Mouse (Mus musculus): ENCODE data around the gene Id1. TPM values are rescaled to one million over a fixed set of nuclear protein-coding genes. Genes with fewer than 3 reads are reported as not detected.

The Id1 gene
- 585 and 916 TPM in 2 replicates for polyA plus RNA-seq (2012; rRNA removed)

- Histone ChIP-seq H3K27me3 (ENCODE audit: control insufficient read depth, insufficient read depth, low read length) (no peaks in the 10 kb centered on the region), H3K4me1 (ENCODE audit: control insufficient read depth, insufficient read depth, insufficient read length, low read length) (peaks cover 16% of the 10 kb centered on the region), H3K36me3 (ENCODE audit: control insufficient read depth, insufficient read depth, low read length) (peaks cover 12% of the 10 kb centered on the region; the same call in 1 of the 2 replicates), H3K4me3 (ENCODE audit: low read depth, low read length) (peak within 1 kb of the TSS; percentile 96), H3K27ac (ENCODE audit: insufficient read depth, low read depth, low read length) (peak within 1 kb of the TSS; percentile 100)
- peak; percentile 98 for TF ChIP-seq POLR2A (IDR thresholded peaks at IDR 0.05; ENCODE audit: low read depth, low read length)
- TF ChIP-seq CTCF (IDR thresholded peaks at IDR 0.05; ENCODE audit: extremely low read depth, insufficient read length, insufficient replicate concordance, low read depth, low read length) = no peak
- under 1% methylated on average over 28 of the region's 28 CpGs for WGBS
Observed at GRCm38 (mm10) chr2:152736090-152736601, at the start of gene Id1. TSS of gene Id1 (plus strand) at chr2:152736251.

DNA sequence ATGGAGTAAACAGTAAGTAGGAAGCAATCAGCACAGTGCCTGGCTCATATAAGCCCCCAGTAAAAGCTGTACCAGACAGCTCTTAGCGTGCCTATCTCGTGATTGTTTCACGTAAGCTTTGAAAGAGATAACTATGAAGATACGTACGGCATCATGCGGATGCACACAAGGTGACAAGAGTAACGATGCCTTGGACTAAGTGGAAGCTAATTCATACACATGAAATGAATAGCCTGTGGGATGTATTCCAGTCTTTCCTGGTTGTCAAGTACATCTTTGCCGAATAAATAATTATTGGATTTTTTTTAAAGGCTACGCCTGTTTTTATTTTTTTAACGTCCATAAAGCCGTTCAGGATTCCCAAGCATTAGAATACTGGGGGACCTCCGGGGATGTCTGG lies 49.7 kb upstream of the Id1 start:
- Histone ChIP-seq H3K27ac (ENCODE audit: insufficient read depth, low read depth, low read length) (no peak overlapping the region), H3K36me3 (ENCODE audit: control insufficient read depth, insufficient read depth, low read length) (peaks cover 63% of the 10 kb centered on the region), H3K27me3 (ENCODE audit: control insufficient read depth, insufficient read depth, low read length) (no peaks in the 10 kb centered on the region), H3K4me1 (ENCODE audit: control insufficient read depth, insufficient read depth, insufficient read length, low read length) (peaks cover 6% of the 10 kb centered on the region; the same call in 1 of the 2 replicates), H3K4me3 (ENCODE audit: low read depth, low read length) (no peak overlapping the region; the same call in 1 of the 2 replicates)
- WGBS = 61% methylated on average over 12 of the region's 12 CpGs
- no peak for TF ChIP-seq POLR2A (IDR thresholded peaks at IDR 0.05; ENCODE audit: low read depth, low read length)
- TF ChIP-seq CTCF (IDR thresholded peaks at IDR 0.05; ENCODE audit: extremely low read depth, insufficient read length, insufficient replicate concordance, low read depth, low read length) = no peak

- peaks cover 6% of the 10 kb centered on the region; the same call in 1 of the 2 replicates for H3K4me1 ChIP-seq (ENCODE audit: control insufficient read depth, insufficient read depth, insufficient read length, low read length)
- H3K27ac ChIP-seq (ENCODE audit: insufficient read depth, low read depth, low read length) = 0 out of 2 replicates have a peak within 1 kb of the TSS, but pooled peaks have one; percentile 23
- H3K36me3 ChIP-seq (ENCODE audit: control insufficient read depth, insufficient read depth, low read length) = peaks cover 59% of the 10 kb centered on the region
- peak within 1 kb of the TSS; percentile 66 for H3K4me3 ChIP-seq (ENCODE audit: low read depth, low read length)
- H3K27me3 ChIP-seq (ENCODE audit: control insufficient read depth, insufficient read depth, low read length) = no peaks in the 10 kb centered on the region
- 69% methylated on average over 45 of the region's 45 CpGs for WGBS
- peak; percentile 18; the same call in 1 of the 2 replicates for TF ChIP-seq POLR2A (IDR thresholded peaks at IDR 0.05; ENCODE audit: low read depth, low read length)
- TF ChIP-seq CTCF (IDR thresholded peaks at IDR 0.05; ENCODE audit: extremely low read depth, insufficient read length, insufficient replicate concordance, low read depth, low read length) = no peak
Observed at GRCm38 (mm10) chr2:152686806-152687267, 49.2 kb upstream of the Id1 start, which contains the start of gene Mcts2. TSS of gene Mcts2 (plus strand) at chr2:152687035.

DNA sequence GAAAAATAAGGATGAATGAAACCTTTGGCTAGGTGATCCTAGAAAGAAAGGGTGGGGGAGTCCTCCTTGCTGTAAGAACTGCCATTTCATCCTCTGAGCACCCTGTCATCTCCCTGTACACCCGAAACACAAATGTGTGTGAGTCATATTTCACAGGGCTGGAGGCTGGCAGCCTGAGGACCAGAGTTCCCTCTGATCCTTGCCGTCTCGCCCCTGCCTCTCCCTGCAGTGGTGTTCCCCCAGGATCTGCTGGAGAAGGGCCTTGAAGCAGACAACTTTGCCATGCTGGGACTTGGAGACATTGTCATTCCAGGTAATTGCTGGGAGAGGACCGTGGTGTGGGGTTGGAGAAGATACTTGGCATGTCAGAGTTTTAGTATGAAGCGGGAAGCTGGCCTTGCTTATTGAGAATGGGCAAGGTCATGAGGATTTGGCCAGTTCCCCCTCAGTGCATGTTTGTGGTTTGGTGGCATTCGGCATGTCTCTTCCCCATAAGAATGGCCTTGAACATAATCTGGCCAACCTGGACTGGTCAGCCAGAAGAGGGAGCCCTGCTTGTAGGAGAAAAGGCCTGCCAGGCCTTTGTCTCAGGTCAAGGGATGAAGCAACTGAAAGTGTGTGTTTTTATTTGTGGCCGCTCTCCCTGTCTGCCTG lies 44.4 kb upstream of the Id1 start:
- TF ChIP-seq CTCF (IDR thresholded peaks at IDR 0.05; ENCODE audit: extremely low read depth, insufficient read length, insufficient replicate concordance, low read depth, low read length) (peak; percentile 36; the same call in 1 of the 2 replicates), POLR2A (IDR thresholded peaks at IDR 0.05; ENCODE audit: low read depth, low read length) (no peak)
- H3K27me3 ChIP-seq (ENCODE audit: control insufficient read depth, insufficient read depth, low read length) = no peaks in the 10 kb centered on the region
- H3K36me3 ChIP-seq (ENCODE audit: control insufficient read depth, insufficient read depth, low read length) = peaks cover 36% of the 10 kb centered on the region
- peaks cover 3% of the 10 kb centered on the region; the same call in 1 of the 2 replicates for H3K4me1 ChIP-seq (ENCODE audit: control insufficient read depth, insufficient read depth, insufficient read length, low read length)
- H3K4me3 ChIP-seq (ENCODE audit: low read depth, low read length) = no peak overlapping the region
- H3K27ac ChIP-seq (ENCODE audit: insufficient read depth, low read depth, low read length) = no peak overlapping the region
- 73% methylated on average over 7 of the region's 7 CpGs for WGBS

GRCm38 (mm10) chr2:152693233-152693632 lies 42.8 kb upstream of the Id1 start:
- Histone ChIP-seq H3K4me1 (ENCODE audit: control insufficient read depth, insufficient read depth, insufficient read length, low read length) (peaks cover 8% of the 10 kb centered on the region; the same call in 1 of the 2 replicates), H3K27ac (ENCODE audit: insufficient read depth, low read depth, low read length) (no peak overlapping the region), H3K36me3 (ENCODE audit: control insufficient read depth, insufficient read depth, low read length) (peaks cover 30% of the 10 kb centered on the region), H3K27me3 (ENCODE audit: control insufficient read depth, insufficient read depth, low read length) (no peaks in the 10 kb centered on the region), H3K4me3 (ENCODE audit: low read depth, low read length) (no peak overlapping the region)
- WGBS = 9% methylated on average over 9 of the region's 9 CpGs
- TF ChIP-seq CTCF (IDR thresholded peaks at IDR 0.05; ENCODE audit: extremely low read depth, insufficient read length, insufficient replicate concordance, low read depth, low read length) = peak; percentile 98; the same call in 1 of the 2 replicates
- no peak for TF ChIP-seq POLR2A (IDR thresholded peaks at IDR 0.05; ENCODE audit: low read depth, low read length)

GRCm38 (mm10) chr2:152693735-152694134 lies 42.3 kb upstream of the Id1 start:
- Histone ChIP-seq H3K4me1 (ENCODE audit: control insufficient read depth, insufficient read depth, insufficient read length, low read length) (peaks cover 8% of the 10 kb centered on the region; the same call in 1 of the 2 replicates), H3K27me3 (ENCODE audit: control insufficient read depth, insufficient read depth, low read length) (no peaks in the 10 kb centered on the region), H3K4me3 (ENCODE audit: low read depth, low read length) (no peak overlapping the region), H3K27ac (ENCODE audit: insufficient read depth, low read depth, low read length) (no peak overlapping the region), H3K36me3 (ENCODE audit: control insufficient read depth, insufficient read depth, low read length) (peaks cover 30% of the 10 kb centered on the region)
- no peak for TF ChIP-seq CTCF (IDR thresholded peaks at IDR 0.05; ENCODE audit: extremely low read depth, insufficient read length, insufficient replicate concordance, low read depth, low read length)
- TF ChIP-seq POLR2A (IDR thresholded peaks at IDR 0.05; ENCODE audit: low read depth, low read length) = no peak
- 86% methylated on average over 13 of the region's 13 CpGs for WGBS

GRCm38 (mm10) chr2:152694708-152695107 lies 41.3 kb upstream of the Id1 start:
- peaks cover 32% of the 10 kb centered on the region for H3K36me3 ChIP-seq (ENCODE audit: control insufficient read depth, insufficient read depth, low read length)

More at GRCm38 (mm10) chr2:152694708-152695107, 41.3 kb upstream of the Id1 start:
- WGBS = 79% methylated on average over 7 of the region's 7 CpGs
- Histone ChIP-seq H3K4me1 (ENCODE audit: control insufficient read depth, insufficient read depth, insufficient read length, low read length) (peaks cover 8% of the 10 kb centered on the region; the same call in 1 of the 2 replicates), H3K4me3 (ENCODE audit: low read depth, low read length) (no peak overlapping the region), H3K27ac (ENCODE audit: insufficient read depth, low read depth, low read length) (no peak overlapping the region), H3K27me3 (ENCODE audit: control insufficient read depth, insufficient read depth, low read length) (no peaks in the 10 kb centered on the region)
- TF ChIP-seq POLR2A (IDR thresholded peaks at IDR 0.05; ENCODE audit: low read depth, low read length) = no peak
- no peak for TF ChIP-seq CTCF (IDR thresholded peaks at IDR 0.05; ENCODE audit: extremely low read depth, insufficient read length, insufficient replicate concordance, low read depth, low read length)

Data from small intestine, adult 2 months (tissue).